Mouse (Mus musculus): ENCODE results near the gene Tnfaip1. TPM values are rescaled to one million over a fixed set of nuclear protein-coding genes. Genes with fewer than 3 reads are reported as not detected.

The Tnfaip1 gene
- 30.6 TPM for polyA plus RNA-seq (2014; fragmentation: Illumina TruSeq; extraction: RNeasy Lipid Tissue Mini Kit (QIAGEN cat#74804))

GRCm38 (mm10) chr11:78536080-78536689, at the start of gene Tnfaip1, which contains the start of gene Ift20:
Gene Tnfaip1 (minus strand): TSS chr11:78536332.
Gene Ift20 (plus strand): TSS chr11:78536361.

GRCm38 (mm10) chr11:78550168-78551058, 14.3 kb upstream of the Tnfaip1 start, which contains the start of gene Tmem97:
Gene Tmem97 (minus strand): TSS chr11:78550777.

GRCm38 (mm10) chr11:78512025-78512957, 23.8 kb downstream of the Tnfaip1 start, which contains the start of the genes Tmem199 and Poldip2:
Gene Tmem199 (minus strand): TSS chr11:78512172.
Gene Poldip2 (plus strand): TSS chr11:78512193.

GRCm38 (mm10) chr11:78502909-78503650, 33.1 kb downstream of the Tnfaip1 start, which contains the start of gene Sebox:
Gene Sebox (plus strand): TSS chr11:78503447.

GRCm38 (mm10) chr11:78499004-78499403, 37.1 kb downstream of the Tnfaip1 start, which contains the start of gene Vtn:
Gene Vtn (plus strand): TSS chr11:78499091.

GRCm38 (mm10) chr11:78497544-78498522, 38.3 kb downstream of the Tnfaip1 start, which contains the start of gene Sarm1:
Gene Sarm1 (minus strand): TSS chr11:78497754.

Other genes with a start within 250 kb of the Tnfaip1 start
- 0.20 TPM for gene BC030499, start 245.5 kb downstream of the Tnfaip1 start, polyA plus RNA-seq (2014; fragmentation: Illumina TruSeq; extraction: RNeasy Lipid Tissue Mini Kit (QIAGEN cat#74804))
- 5.2 TPM for gene Spag5, start 234.8 kb downstream of the Tnfaip1 start, polyA plus RNA-seq (2014; fragmentation: Illumina TruSeq; extraction: RNeasy Lipid Tissue Mini Kit (QIAGEN cat#74804))
- 16.9 TPM for gene Aldoc, start 213.4 kb downstream of the Tnfaip1 start, polyA plus RNA-seq (2014; fragmentation: Illumina TruSeq; extraction: RNeasy Lipid Tissue Mini Kit (QIAGEN cat#74804))
- 3.0 TPM for gene Pigs, start 207.9 kb downstream of the Tnfaip1 start, polyA plus RNA-seq (2014; fragmentation: Illumina TruSeq; extraction: RNeasy Lipid Tissue Mini Kit (QIAGEN cat#74804))
- 6.0 TPM for gene Unc119, start 192.8 kb downstream of the Tnfaip1 start, polyA plus RNA-seq (2014; fragmentation: Illumina TruSeq; extraction: RNeasy Lipid Tissue Mini Kit (QIAGEN cat#74804))
- gene Foxn1, start 149.8 kb downstream of the Tnfaip1 start, polyA plus RNA-seq (2014; fragmentation: Illumina TruSeq; extraction: RNeasy Lipid Tissue Mini Kit (QIAGEN cat#74804)): not detected
- gene Slc13a2, start 114.1 kb downstream of the Tnfaip1 start, polyA plus RNA-seq (2014; fragmentation: Illumina TruSeq; extraction: RNeasy Lipid Tissue Mini Kit (QIAGEN cat#74804)): 0.17 TPM
- gene Slc46a1, start 70.6 kb downstream of the Tnfaip1 start, polyA plus RNA-seq (2014; fragmentation: Illumina TruSeq; extraction: RNeasy Lipid Tissue Mini Kit (QIAGEN cat#74804)): 0.74 TPM
- gene Sarm1, start 38.6 kb downstream of the Tnfaip1 start, polyA plus RNA-seq (2014; fragmentation: Illumina TruSeq; extraction: RNeasy Lipid Tissue Mini Kit (QIAGEN cat#74804)): not detected
- not detected for gene Vtn, start 37.2 kb downstream of the Tnfaip1 start, polyA plus RNA-seq (2014; fragmentation: Illumina TruSeq; extraction: RNeasy Lipid Tissue Mini Kit (QIAGEN cat#74804))
- gene Sebox, start 32.9 kb downstream of the Tnfaip1 start, polyA plus RNA-seq (2014; fragmentation: Illumina TruSeq; extraction: RNeasy Lipid Tissue Mini Kit (QIAGEN cat#74804)): 0.97 TPM
- gene Tmem199, start 24.2 kb downstream of the Tnfaip1 start, polyA plus RNA-seq (2014; fragmentation: Illumina TruSeq; extraction: RNeasy Lipid Tissue Mini Kit (QIAGEN cat#74804)): 20.3 TPM
- gene Poldip2, start 24.1 kb downstream of the Tnfaip1 start, polyA plus RNA-seq (2014; fragmentation: Illumina TruSeq; extraction: RNeasy Lipid Tissue Mini Kit (QIAGEN cat#74804)): 8.2 TPM
- 34.1 TPM for gene Ift20, start within 50 bp of the Tnfaip1 start, polyA plus RNA-seq (2014; fragmentation: Illumina TruSeq; extraction: RNeasy Lipid Tissue Mini Kit (QIAGEN cat#74804))
- 27.6 TPM for gene Tmem97, start 14.4 kb upstream of the Tnfaip1 start, polyA plus RNA-seq (2014; fragmentation: Illumina TruSeq; extraction: RNeasy Lipid Tissue Mini Kit (QIAGEN cat#74804))
- gene Nlk, start 161.0 kb upstream of the Tnfaip1 start, polyA plus RNA-seq (2014; fragmentation: Illumina TruSeq; extraction: RNeasy Lipid Tissue Mini Kit (QIAGEN cat#74804)): 94.3 TPM
- gene Ccnq, start 215.4 kb upstream of the Tnfaip1 start, polyA plus RNA-seq (2014; fragmentation: Illumina TruSeq; extraction: RNeasy Lipid Tissue Mini Kit (QIAGEN cat#74804)): 4.8 TPM